Mouse (Mus musculus): ENCODE results near the gene Asb7. TPM values are rescaled to one million over a fixed set of nuclear protein-coding genes. Genes with fewer than 3 reads are reported as not detected.

Asb7 gene
- polyA plus RNA-seq, 1 experiment from 2014 or later: 10.6 TPM

Other genes with a start within 250 kb of the Asb7 start
- 10.7 and 11.6 TPM in 2 replicates for gene Lins1, start 293 bp upstream of the Asb7 start, polyA plus RNA-seq (2014; fragmentation: Nextera tagmentation; extraction: Ambion mirVana)
- 0.12 and 0.36 TPM in 2 replicates for gene Cers3, start 53.9 kb upstream of the Asb7 start, polyA plus RNA-seq (2014; fragmentation: Nextera tagmentation; extraction: Ambion mirVana)
- 4.6 and 7.1 TPM in 2 replicates for gene Adamts17, start 150.1 kb upstream of the Asb7 start, polyA plus RNA-seq (2014; fragmentation: Nextera tagmentation; extraction: Ambion mirVana)